Mouse (Mus musculus) thymus, adult 2 months (tissue): ENCODE results near the gene Zbtb2.

Experiments
- CTCF ChIP-seq: fragments of 200-500 bp; IDR thresholded peaks from 2 replicates; pipeline ENCODE4 v1.5.1; 2012; ENCODE audit warnings: mild to moderate bottlenecking, control low read depth, low read length, moderate library complexity, borderline replicate concordance; ENCODE audit not compliant: control insufficient read depth, poor library complexity, insufficient read depth; ENCODE audit errors: extremely low read depth
- POLR2A ChIP-seq: fragments of 200-500 bp; IDR thresholded peaks from 2 replicates; pipeline ENCODE4 v1.6.1; 2012; ENCODE audit warnings: mild to moderate bottlenecking, low read length, control low read depth, moderate library complexity; ENCODE audit not compliant: control insufficient read depth, poor library complexity, insufficient read depth; ENCODE audit errors: extremely low read depth

- TF ChIP-seq CTCF (no peak), POLR2A (no peak)
Observed at GRCm38 (mm10) chr10:4323885-4324284, 64.0 kb downstream of the Zbtb2 start.
